Mouse (Mus musculus) limb, embryonic 14.5 days (tissue): Measurements from ENCODE around the gene Lef1. TPM values are rescaled to one million over a fixed set of nuclear protein-coding genes. Genes with fewer than 3 reads are reported as not detected.

ENCODE experiments used
- ATAC-seq: fragments of 200-750 bp; cut with Nextera tagmentation; 2 replicates; pipeline ENCODE4 v1.8.0; 2017; ENCODE audit warnings: low read depth, moderate number of reproducible peaks, moderate TSS enrichment; ENCODE audit not compliant: low FRiP score
- DNase-seq: peaks from one replicate; pipeline ENCODE4 v3.0.0-alpha.2; 2015; ENCODE audit warnings: low spot score
- H3K27ac ChIP-seq: fragments of 300-500 bp; sonication (generic); replicated peaks from 2 replicates; pipeline ENCODE4 v1.5.1; 2014; ENCODE audit warnings: low read depth, mild to moderate bottlenecking, low read length, moderate library complexity, mixed read lengths
- H3K27me3 ChIP-seq: fragments of 300-500 bp; sonication (generic); 2 replicates; pipeline ENCODE4 v1.6.1; 2014; ENCODE audit warnings: low read length, mixed read lengths; ENCODE audit not compliant: control insufficient read depth, insufficient read depth
- H3K36me3 ChIP-seq: fragments of 300-500 bp; sonication (generic); 2 replicates; pipeline ENCODE4 v1.6.1; 2014; ENCODE audit warnings: mild to moderate bottlenecking, low read length, moderate library complexity, mixed read lengths; ENCODE audit not compliant: control insufficient read depth, insufficient read depth
- H3K4me1 ChIP-seq: fragments of 300-500 bp; sonication (generic); 2 replicates; pipeline ENCODE4 v1.6.1; 2014; ENCODE audit warnings: antibody characterized with exemption, low read length, mixed read lengths; ENCODE audit not compliant: control insufficient read depth, insufficient read depth
- H3K4me2 ChIP-seq: fragments of 300-500 bp; sonication (generic); replicated peaks from 2 replicates; pipeline ENCODE4 v1.6.1; 2014; ENCODE audit warnings: low read depth, mild to moderate bottlenecking, low read length, moderate library complexity; ENCODE audit not compliant: severe bottlenecking
- H3K4me3 ChIP-seq: fragments of 300-500 bp; sonication (generic); replicated peaks from 2 replicates; pipeline ENCODE4 v1.5.1; 2014; ENCODE audit warnings: low read length
- H3K9ac ChIP-seq: fragments of 300-500 bp; sonication (generic); 2 replicates; pipeline ENCODE4 v1.6.1; 2014; ENCODE audit warnings: mild to moderate bottlenecking, low read depth, low read length, moderate library complexity; ENCODE audit not compliant: severe bottlenecking
- H3K9me3 ChIP-seq: fragments of 300-500 bp; sonication (generic); 2 replicates; pipeline ENCODE4 v1.6.1; 2016; ENCODE audit warnings: low read length; ENCODE audit not compliant: control insufficient read depth
- POLR2A ChIP-seq: fragments of 200-500 bp; IDR thresholded peaks from 2 replicates; pipeline ENCODE4 v1.8.0; 2012; ENCODE audit warnings: inconsistent platforms, mild to moderate bottlenecking, moderate library complexity, borderline replicate concordance; ENCODE audit not compliant: insufficient read depth, insufficient read length; ENCODE audit errors: extremely low read depth
- WGBS: fragments of 180-500 bp; shearing (Covaris S2); extraction: QIAGEN DNeasy Blood & Tissue Kit; methylation state at CpG from one replicate; pipeline ENCODE4 v1.1.7; 2014; 5-methylcytosine and 5-hydroxymethylcytosine counted together
- polyA plus RNA-seq, 2 experiments: library from polyadenylated mRNA; depleted of rRNA in 1 of 2; stranded (reverse) in 1 of 2; unstranded in 1 of 2; fragments of >200 nt; fragmentation: Nextera tagmentation in 1 of 2; extraction: Ambion mirVana in 1 of 2; gene quantifications; 2 replicates each; pipeline versions ENCODE4 v1.2.1 to v1.2.3; 2012 to 2014

Gene Lef1
- polyA plus RNA-seq, 2 experiments, result 30.8 to 39.9 TPM

DNA sequence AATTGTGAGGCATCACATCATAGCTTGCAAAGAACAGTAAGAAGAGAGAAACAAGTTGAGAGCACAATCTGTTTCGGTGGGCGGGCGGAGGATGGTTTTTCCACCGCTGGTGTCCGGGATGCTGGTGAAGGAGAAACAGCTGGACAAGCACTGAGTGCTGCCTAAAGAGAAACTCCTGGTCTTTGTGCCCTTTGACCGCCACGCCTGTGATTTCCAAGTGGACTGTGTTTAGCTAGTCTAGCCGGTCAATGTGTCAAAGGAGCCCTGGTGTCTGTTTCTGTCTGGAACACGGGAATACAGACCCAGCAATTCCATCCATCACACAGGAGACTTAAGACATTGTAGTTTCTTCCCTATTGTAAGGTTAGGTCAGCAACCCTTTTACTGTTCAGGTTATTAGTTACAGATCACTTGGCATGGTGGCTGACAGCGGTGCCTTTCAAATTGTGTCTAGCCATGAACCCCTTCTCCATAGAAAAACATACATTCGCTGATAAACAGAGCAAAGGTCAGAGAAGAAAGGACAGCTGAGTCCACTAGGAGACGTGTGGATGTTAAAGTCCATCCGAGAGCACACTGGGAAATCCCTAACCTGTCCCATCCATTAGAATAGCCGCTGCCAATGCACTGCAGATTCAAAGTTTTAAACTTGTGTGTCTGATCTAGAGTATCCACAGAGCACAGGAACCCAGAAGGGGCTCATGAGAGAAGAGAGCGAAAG, 153.7 kb downstream of the Lef1 start:
- no peak for TF ChIP-seq POLR2A
- no peak for ATAC-seq
- peaks cover 9% of the 10 kb centered on the region; the same call in 1 of the 2 replicates for H3K36me3 ChIP-seq

DNA sequence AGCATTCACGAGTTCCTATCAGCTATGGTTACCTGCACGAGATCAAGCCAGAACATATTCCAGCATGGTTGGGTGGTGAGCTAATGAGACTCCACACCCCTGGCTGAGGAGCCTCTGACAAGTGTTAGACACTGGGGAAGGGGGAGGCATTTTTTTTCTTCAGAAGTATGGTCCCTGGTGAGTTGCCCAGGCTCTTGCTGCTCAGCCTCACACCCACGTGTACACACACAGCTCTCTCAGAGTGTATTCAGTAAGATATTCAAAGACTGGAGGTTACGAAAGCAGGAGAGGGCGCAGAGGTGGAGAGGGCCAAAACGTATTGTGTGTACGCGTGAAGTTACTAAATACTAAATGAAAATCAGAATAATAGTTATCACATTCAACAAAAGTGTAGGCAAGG, 155.2 kb downstream of the Lef1 start:
- H3K27ac ChIP-seq, result no peak overlapping the region
- H3K4me3 ChIP-seq, result no peak overlapping the region
- H3K36me3 ChIP-seq, result peaks cover 9% of the 10 kb centered on the region; the same call in 1 of the 2 replicates
- WGBS, result 90% methylated on average over 8 of the region's 8 CpGs
- H3K27me3 ChIP-seq, result no peaks in the 10 kb centered on the region
- no peak overlapping the region for H3K4me2 ChIP-seq
- no peak overlapping the region for H3K9ac ChIP-seq
- no peaks in the 10 kb centered on the region for H3K9me3 ChIP-seq
- TF ChIP-seq POLR2A, result no peak
- no peak for ATAC-seq
- peaks cover 22% of the 10 kb centered on the region for H3K4me1 ChIP-seq
- no peak for DNase-seq

More for the DNA sequence above, 153.7 kb downstream of the Lef1 start:
- Histone ChIP-seq H3K4me3 (no peak overlapping the region), H3K27ac (no peak overlapping the region), H3K9ac (no peak overlapping the region), H3K9me3 (no peaks in the 10 kb centered on the region), H3K4me2 (no peak overlapping the region), H3K4me1 (peaks cover 10% of the 10 kb centered on the region), H3K27me3 (no peaks in the 10 kb centered on the region)
- DNase-seq, result no peak
- 90% methylated on average over 15 of the region's 15 CpGs for WGBS

DNA sequence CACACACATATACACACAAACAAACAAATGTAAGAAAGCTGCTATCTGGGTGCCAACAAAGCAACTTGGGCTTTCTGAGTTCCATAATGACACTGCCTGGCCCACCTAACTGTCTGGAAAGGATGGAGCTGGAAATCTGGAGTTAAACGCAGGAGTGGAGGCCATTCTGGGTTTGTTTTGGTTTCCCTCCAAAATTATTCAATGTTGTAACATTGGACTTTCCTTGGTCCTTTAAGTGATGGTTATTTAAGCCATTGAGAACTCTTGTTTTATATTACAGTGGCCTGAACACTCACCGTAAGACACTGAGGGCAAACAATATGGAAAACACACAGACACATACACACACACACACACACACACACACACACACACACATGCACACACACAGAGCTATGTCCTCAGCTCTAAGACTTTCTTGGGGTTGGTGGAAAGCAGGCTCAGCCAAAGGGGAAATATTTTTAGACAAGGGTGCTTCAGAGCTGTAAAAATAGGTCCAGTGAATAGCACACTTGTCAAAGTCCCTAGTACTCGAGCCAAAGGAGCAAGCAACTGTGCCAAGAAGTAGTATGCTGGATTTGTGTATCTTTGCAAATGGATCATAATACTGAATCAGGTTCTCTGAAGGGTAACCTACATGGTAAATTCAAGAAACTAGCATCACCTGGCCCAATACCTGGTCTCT, 156.2 kb downstream of the Lef1 start:
- TF ChIP-seq POLR2A, result no peak
- no peak for DNase-seq
- H3K4me3 ChIP-seq, result no peak overlapping the region
- peaks cover 29% of the 10 kb centered on the region for H3K4me1 ChIP-seq
- H3K36me3 ChIP-seq, result peaks cover 9% of the 10 kb centered on the region; the same call in 1 of the 2 replicates
- no peak for ATAC-seq
- no peak overlapping the region for H3K4me2 ChIP-seq
- H3K9ac ChIP-seq, result no peak overlapping the region
- H3K27ac ChIP-seq, result no peak overlapping the region
- H3K9me3 ChIP-seq, result no peaks in the 10 kb centered on the region
- no peaks in the 10 kb centered on the region for H3K27me3 ChIP-seq
- WGBS, result 84% methylated on average over 3 of the region's 3 CpGs

DNA sequence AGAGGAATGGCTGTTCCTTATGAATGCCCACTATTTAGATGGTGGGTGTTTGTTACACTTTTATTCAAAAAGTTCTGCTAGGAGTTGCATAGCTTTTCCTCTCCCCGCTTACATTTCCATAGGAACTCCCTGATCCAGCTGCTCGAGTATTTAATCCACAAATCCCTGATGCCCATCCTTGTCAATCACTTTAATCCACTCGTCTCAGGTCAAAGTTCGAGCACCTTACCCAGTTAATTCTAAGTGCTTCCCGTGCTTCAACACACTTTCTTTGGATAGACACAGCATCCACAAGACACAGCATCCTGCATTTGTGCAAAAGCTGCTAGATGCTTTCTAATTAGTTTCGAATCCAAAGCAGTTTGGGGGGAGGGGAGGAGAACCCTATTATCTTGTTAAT, 160.1 kb downstream of the Lef1 start:
- ATAC-seq (no peak), DNase-seq (no peak)
- Histone ChIP-seq H3K36me3 (peaks cover 6% of the 10 kb centered on the region; the same call in 1 of the 2 replicates), H3K4me3 (0 out of 2 replicates have a peak overlapping the region, but pooled peaks have one; percentile 87), H3K9me3 (no peaks in the 10 kb centered on the region), H3K27ac (no peak overlapping the region), H3K27me3 (no peaks in the 10 kb centered on the region), H3K4me2 (peak overlapping the region; percentile 59), H3K4me1 (peaks cover 38% of the 10 kb centered on the region), H3K9ac (no peak overlapping the region)
- 58% methylated on average over 6 of the region's 6 CpGs for WGBS
- no peak for TF ChIP-seq POLR2A

DNA sequence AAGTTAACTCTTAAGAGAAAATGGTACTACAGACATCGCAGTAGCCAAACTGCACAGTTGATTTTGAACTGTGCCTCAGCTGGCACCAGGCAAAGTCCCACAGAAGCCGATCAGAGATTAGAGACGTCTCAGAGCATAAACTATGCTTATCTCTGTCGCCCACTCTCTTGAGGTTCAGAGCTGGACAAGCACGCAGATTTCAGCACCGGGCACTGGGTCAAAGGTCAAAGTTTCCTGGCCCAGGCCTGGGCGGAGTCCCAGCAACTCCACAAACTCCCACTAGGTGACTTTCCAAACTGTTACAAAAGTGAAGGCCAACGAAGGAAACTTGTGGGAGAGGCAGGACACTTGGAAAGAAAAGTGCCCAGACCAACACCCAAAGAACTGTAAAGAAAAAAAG, 160.9 kb downstream of the Lef1 start:
- H3K27me3 ChIP-seq, result no peaks in the 10 kb centered on the region
- ATAC-seq (peak; percentile 32; the same call in 1 of the 2 replicates), DNase-seq (peak; percentile 40)
- no peak for TF ChIP-seq POLR2A
- no peak overlapping the region for H3K27ac ChIP-seq
- peak overlapping the region; percentile 73 for H3K9ac ChIP-seq
- H3K4me1 ChIP-seq, result peaks cover 37% of the 10 kb centered on the region
- H3K4me2 ChIP-seq, result peak overlapping the region; percentile 59
- H3K4me3 ChIP-seq, result peak overlapping the region; percentile 87
- H3K9me3 ChIP-seq, result no peaks in the 10 kb centered on the region
- H3K36me3 ChIP-seq, result peaks cover 6% of the 10 kb centered on the region; the same call in 1 of the 2 replicates
- 9% methylated on average over 8 of the region's 8 CpGs for WGBS
